Mouse (Mus musculus) liver, adult (tissue): Measurements from ENCODE around the gene Ramac.

Experiments used
- GATA4 ChIP-seq: IDR thresholded peaks from 2 replicates; pipeline ENCODE4 v1.6.1; 2014; ENCODE audit warnings: mild to moderate bottlenecking, low read length; ENCODE audit not compliant: insufficient replicate concordance

Gene Ramac

DNA sequence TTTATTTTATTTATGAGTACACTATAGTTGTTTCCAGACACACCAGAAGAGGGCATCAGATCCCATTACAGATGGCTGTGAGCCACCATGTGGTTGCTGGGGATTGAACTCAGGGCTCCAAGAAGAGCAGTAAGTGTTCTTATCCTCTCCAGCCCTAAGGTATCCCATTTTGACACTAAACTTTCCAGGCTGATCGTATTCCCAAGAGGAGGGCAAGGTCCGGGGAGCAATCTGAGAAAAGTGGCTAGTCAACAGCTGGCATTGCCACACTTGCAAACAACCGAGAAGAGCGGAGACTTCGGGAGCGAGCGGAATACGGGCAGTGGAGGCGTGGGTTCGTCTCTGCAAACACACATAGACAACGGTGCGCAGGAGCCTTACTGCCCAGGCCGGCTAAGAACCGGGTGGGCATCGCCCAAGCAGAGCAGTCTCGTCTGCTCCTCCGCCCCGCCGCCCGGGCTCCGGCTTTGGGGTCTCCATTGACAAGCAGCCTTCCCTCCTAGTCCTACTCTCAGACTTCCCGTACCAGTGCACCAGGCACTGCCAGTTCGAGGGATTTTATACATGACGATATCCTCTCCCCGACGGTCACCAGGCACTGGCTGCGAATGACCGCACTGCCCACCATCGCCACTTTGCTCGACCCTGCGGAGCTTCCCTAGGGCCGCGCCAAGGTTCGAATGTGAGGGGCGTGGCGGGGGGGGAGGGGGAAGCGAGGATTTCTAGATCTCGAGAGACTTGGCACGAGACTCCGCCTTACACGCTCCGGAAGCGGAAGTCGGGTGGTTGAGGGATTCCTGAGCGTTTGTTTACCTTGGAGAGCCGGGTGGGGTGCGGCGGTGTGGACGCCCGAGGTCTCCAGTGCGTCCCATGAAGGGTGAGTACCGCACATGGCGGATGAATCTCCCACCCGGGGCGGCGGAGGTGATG, at the start of gene Ramac:
TSS of gene Ramac (plus strand) at position 746 of the 930 bp plus-strand sequence.
- no peak for TF ChIP-seq GATA4

DNA sequence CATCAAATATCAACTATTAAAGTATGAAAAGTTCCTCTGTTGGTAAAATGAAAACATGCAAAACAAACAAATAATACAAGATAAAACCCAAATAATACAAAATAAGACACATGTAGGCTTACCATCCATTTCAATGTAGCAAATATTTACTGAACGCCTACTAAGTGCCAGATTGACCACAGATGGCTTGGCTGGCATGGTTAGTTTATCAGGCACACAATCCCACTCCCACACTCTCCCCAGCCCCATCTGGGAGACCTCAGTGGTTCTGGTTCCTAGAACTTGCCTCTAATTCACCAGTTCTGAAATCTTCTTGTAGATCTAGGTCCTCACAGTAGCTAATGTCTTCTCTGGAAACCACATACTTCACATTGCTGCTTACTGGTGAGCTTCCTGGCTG, 44.1 kb upstream of the Ramac start:
- TF ChIP-seq GATA4, result no peak

DNA sequence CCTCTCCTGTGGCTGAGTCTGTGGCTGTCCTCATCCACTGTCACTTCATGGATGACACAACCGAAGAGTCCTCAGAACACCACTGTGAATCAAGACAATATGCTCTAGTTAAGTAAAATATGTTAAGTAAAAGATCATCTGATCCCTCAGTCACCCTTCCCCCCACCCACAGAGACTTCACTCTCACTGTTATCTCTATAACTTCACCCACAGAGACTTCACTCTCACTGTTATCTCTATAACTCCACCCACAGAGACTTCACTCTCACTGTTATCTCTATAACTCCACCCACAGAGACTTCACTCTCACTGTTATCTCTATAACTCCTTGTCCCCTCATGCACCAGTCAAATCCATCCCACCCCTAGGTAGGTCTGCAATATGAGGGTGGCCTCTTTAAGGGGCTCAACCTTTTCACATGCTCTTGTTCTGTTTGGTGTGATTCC, 43.5 kb upstream of the Ramac start:
- TF ChIP-seq GATA4, result no peak

DNA sequence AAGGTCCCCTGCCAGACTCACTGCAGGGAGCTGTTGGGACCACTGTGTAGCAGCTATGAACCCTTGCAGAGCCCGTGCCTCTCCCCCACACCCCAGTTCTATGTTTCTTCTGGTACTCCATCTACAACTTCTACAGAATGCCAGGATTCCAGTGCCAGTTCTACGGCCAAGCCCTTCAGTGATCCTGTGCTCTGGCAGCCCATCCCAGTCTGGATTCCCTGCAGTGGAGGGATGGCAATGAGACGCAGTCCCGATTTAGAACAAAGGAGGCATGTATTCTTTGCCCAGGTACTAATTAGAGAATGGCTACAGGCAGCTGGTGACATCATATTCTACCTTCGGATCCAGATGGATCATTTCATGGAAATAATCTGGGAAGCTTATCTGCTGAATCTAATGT, 41.5 kb upstream of the Ramac start:
- no peak for TF ChIP-seq GATA4

DNA sequence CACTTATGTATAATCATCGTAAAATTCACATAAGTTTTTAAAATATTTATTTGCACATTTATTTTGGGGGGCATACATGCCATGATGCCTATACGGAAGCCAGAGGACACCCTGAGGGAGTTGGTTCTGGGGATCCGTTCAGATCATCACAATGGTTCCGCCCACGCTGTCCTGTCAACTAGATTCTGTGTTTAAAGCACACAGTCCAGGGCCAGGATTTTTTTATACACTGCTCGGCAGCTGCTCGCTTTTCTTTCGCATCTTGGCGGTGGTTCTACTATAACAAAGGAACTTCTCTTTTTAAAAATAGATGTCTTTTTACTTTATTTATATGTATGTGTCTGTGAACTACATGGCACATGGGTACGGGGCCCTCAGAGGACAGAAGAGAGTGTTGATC, 38.9 kb upstream of the Ramac start:
- no peak for TF ChIP-seq GATA4

DNA sequence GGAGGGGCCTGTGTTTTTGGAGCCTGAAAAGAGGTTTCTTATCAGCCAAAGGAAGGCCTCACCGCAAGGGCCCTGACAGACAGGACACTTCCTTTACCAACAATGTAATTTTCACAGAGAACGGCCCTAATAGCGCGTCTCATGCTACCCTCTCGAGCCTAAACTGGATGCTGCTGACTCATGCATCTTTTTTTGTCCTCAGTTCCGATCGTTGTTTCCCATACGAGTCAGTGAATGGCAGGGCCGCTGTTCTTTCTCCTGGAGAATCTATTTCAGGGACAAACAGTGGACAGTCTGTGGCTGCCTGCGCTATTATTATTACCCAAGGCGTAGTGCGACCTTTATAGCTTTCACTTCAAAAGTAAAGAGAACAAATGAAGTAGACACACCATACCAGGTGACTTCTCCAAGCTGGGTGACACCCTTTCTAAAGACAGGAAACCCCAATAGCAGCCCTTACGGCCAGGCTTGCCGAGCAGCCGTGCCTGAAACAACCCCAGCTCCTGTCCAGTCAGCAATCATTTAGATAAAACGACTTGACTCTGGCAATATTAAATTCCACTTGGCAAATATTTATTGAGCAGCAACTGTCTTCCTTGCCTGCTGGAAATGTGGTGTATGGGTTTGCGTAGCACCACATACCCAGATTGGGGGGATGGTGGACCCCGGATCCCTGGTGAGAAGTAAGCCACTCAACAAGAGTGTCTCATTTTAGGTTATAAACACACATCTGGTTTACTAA, 36.6 kb upstream of the Ramac start:
- TF ChIP-seq GATA4, result no peak

DNA sequence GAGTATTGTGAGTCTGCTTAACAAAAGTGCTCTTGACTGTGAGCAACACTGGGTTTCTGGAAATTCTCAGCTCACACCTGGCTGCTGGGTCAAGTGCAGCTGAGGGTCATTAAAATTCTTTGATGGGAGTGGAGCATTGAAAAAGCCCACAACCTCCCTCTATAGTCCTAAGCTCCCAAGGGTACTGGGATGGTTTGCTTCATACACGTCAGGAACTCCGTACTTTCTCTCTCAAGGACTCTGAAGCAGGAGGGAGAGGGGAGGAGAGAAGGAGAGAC, 36.1 kb upstream of the Ramac start:
- TF ChIP-seq GATA4, result no peak

DNA sequence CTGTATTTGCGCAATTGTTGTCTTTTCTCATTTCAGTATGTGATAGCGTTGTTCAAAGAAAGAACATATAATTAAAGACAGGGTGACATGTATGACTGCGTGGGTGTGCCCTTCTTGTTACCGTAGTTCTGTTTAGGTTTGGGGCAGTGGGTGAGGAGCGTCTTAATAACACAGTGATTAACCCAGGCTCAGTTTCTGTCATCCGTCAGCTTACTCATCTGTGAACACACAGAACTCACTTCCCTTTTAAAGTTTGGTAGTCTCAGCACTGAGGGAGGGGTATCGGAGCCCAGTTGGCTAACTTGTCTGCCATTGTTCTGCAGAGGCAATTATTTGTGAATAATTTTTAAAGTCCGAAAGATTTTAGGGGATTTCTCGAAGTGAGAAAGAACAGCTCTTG, 35.0 kb upstream of the Ramac start:
- no peak for TF ChIP-seq GATA4

DNA sequence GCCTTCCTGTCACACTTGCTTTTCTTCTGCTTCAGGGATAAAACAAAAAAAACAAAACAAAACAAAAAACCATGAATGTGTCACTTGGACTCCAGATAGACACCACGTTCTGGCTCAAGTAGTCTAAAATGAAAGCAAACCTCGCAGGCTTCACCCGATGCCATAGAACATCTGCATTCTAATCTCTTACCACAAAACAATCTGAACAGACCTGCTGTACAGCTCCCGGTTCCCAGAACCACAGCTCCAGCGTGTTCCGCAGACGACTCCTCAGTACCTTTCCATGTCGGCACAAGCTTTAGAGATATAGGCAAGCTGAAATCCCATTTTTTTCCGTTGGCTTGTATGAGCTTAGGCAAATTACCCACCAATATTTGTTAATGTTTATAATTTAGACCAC, 32.9 kb upstream of the Ramac start:
- TF ChIP-seq GATA4, result no peak

DNA sequence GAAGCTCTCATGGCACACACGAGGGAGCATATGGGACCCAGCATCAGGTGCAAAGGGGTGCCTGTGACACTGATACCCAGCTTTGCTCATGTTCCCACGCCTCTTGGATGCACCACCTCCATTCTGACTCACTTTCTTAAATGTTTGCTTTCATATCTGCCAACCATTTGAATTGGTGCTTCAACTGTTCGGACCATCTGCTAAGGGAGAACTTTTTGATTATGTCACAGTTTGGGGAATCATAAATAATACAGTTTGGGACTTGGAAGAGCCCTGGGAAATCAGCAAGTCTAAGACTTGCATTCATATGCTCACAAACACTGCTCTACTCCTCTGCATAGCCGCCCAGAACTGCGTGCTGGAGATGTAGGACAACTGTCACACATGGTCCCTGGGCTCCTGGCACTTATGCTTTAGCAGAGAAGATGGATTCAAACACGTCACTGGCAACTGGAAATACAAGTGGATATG, 31.5 kb upstream of the Ramac start:
- TF ChIP-seq GATA4, result no peak

DNA sequence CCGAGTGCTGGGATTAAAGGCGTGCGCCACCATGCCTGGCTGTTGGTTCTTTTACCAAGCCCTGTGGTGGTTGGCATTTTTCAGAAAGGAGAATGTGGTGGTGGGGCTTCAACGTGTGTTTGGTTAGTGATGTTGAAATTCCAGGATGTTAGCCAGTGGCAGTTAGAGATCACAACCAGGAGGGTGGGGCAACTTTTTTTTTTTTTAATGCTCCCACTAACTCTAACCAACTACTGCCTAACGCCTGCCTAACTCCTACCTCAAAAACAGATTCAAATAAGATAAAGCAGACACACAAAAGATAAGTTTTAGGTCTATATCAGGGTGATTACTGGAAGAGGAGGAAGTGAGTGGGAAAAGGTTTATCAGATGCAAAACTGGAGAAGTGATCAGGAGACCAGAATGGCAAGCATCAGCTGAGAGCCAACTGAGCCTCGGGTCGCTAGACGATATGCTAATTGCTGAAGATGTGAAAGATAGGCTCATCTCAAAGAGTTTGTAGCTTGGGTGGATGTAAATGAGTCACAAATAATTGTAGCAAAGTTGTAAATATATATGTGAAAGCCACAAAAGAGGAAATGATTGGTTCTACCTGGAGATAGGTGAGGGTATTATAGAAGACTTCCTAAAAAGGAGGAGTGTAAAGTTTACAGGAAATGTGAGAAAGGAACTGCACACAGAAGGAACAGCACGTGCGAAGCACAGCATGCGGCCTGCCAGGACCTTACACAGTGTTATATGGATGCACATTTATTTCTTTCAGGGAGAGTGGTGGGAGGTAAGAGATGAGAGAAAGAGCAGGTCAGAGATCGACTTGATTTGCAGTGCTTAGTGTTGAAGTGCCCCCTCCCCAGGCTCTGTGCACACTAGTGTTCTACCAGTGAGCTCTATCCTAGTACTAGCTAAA, 30.3 kb upstream of the Ramac start:
- TF ChIP-seq GATA4, result no peak

DNA sequence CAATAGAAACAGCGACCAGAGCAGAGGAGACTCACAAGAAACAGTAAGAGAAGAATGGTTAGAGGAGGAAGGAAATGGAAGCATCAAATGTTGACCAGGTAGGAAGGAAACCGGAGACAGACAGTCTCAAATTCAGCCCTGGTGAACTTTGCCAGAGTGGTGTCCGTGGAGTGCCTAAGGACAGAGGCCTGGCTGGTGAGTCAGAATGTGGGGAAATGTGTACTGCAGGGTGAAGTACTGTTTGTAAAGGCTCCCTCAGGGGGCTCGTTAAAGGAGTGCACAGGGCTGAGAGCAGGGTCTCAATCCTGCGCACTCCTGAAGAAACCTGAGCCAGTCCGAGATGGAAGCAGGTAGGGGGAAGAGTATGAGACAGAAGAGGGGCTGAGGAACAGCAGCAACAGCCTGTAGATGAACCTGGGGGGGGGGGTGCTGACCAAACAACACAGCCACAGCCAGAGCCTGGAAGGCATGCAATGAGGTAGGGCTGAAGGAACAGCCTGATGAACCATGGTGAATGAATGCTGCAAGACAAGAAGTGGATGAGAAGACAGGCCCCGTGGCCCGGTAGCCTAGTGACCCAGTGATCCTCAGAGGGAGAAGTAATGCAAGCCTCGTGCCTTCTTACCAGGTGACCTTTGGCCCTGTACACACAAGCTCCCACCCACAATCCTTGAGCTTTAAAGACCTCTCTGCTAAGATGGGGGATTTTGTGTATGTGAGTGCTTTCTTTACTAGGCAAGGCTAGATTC, 27.3 kb upstream of the Ramac start:
- TF ChIP-seq GATA4, result no peak

DNA sequence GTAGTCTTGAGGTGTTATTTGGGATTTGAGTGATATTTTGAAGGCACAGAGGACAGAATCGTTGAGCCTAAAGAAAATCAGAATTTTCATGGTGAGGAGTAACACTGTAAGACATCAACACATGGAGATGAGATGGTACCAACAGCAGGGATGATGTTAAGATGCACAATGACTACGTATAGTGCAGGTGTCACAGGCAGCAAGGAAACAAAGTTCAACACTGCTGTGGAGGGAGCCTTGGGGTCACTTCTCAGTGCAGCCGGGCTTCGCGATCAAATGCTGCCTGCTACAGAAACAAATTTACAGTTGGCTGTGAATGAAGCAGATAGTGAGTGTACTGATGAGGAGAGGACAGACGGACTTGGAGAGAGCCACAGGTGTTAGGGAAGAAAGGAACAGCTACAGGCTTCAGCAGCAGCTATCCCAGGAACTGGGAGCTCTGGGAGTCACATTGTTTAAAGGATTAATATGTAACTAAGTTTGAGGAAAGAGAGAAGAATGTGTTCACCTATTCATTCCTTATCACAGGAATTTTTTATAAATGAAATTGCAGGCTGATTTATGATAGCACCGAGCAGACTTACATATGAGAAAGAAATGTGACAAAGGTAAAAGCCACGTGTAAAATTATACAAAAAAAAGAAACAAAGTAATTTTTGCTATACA, 23.9 kb upstream of the Ramac start:
- no peak for TF ChIP-seq GATA4

DNA sequence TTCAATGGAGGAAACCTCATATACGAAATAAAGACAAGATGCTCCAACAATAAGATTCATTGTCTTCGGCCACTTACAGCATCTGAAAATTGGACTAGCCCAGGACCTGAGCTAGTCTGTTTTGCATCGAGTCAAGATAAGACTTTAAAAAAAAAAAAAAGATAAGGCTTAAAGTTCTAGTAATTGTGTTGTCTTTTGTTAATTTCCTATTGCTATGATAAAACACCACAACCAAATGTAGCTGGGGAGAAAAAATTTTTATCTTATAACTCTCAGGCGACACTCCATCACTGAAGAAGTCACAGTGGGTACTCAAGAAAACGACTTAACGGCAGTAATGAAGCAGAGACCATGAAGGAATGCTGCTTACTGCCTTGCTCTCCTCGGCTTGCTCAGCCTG, 22.7 kb upstream of the Ramac start:
- TF ChIP-seq GATA4, result no peak

DNA sequence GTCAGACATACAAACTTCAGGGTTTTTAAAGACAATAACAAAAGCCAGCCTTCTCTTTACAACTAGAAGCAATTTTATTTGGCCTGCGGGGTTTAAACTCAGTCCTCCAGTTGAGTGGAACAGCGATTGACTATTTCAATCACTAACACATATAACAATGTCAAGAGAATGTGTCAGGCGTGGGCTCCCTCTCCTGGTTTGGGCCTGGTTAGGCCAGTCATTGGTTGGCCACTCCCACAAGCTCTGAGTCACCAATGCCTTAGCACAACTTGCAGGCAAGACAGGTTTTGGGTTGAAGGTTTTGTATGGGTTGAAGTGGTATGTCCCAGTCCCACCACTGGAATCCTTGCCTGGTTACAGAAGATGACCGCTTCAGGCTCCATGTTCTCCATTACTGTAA, 18.6 kb upstream of the Ramac start:
- TF ChIP-seq GATA4, result no peak

DNA sequence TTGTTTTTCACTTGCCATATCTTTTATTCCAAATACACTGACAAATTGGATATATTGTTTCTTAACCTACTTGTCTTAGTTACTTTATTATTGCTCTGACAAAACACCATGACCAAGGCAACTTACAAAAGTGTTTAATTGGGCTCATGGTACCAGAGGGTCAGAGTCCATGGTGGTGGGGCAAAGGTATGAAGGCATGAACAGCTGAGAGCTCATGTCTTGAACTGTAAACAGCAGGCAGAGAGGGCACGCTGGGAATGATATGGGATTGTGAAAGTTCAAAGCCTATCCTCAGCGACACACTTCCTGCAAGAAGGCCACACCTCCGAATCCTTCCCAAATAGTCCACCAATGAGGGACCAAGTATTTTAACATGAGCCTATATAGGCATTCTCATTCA, 14.8 kb upstream of the Ramac start:
- TF ChIP-seq GATA4, result no peak
